Mouse (Mus musculus) heart, embryonic 11.5 days (tissue): Measurements from ENCODE around the gene Mthfr. TPM values are rescaled to one million over a fixed set of nuclear protein-coding genes. Genes with fewer than 3 reads are reported as not detected.

Source experiments
- ATAC-seq: fragments of 200-750 bp; cut with Nextera tagmentation; replicated peaks from 2 replicates; pipeline ENCODE4 v1.8.0; 2017; ENCODE audit warnings: moderate library complexity; ENCODE audit not compliant: insufficient number of reproducible peaks, low FRiP score, low TSS enrichment
- H3K27ac ChIP-seq: fragments of 300-500 bp; sonication (generic); 2 replicates; pipeline ENCODE4 v1.5.1; 2014; ENCODE audit warnings: mild to moderate bottlenecking, low read depth, low read length
- H3K27me3 ChIP-seq: fragments of 300-500 bp; sonication (generic); 2 replicates; pipeline ENCODE4 v1.6.1; 2014; ENCODE audit warnings: mild to moderate bottlenecking, low read length, mixed read lengths; ENCODE audit not compliant: control insufficient read depth, insufficient read depth
- H3K36me3 ChIP-seq: fragments of 300-500 bp; sonication (generic); 2 replicates; pipeline ENCODE4 v1.6.1; 2014; ENCODE audit warnings: mild to moderate bottlenecking, low read length, moderate library complexity, mixed read lengths; ENCODE audit not compliant: control insufficient read depth, insufficient read depth
- H3K4me1 ChIP-seq: fragments of 300-500 bp; sonication (generic); 2 replicates; pipeline ENCODE4 v1.6.1; 2014; ENCODE audit warnings: low read length; ENCODE audit not compliant: control insufficient read depth, insufficient read depth
- H3K4me2 ChIP-seq: fragments of 300-500 bp; sonication (generic); 2 replicates; pipeline ENCODE4 v1.6.1; 2014; ENCODE audit warnings: mild to moderate bottlenecking, moderate library complexity
- H3K4me3 ChIP-seq: fragments of 300-500 bp; sonication (generic); 2 replicates; pipeline ENCODE4 v1.5.1; 2014; ENCODE audit warnings: low read depth, low read length
- H3K9ac ChIP-seq: fragments of 300-500 bp; sonication (generic); 2 replicates; pipeline ENCODE4 v1.6.1; 2014; ENCODE audit warnings: mild to moderate bottlenecking, low read depth, low read length, moderate library complexity
- H3K9me3 ChIP-seq: fragments of 300-500 bp; sonication (generic); replicated peaks from 2 replicates; pipeline ENCODE4 v1.6.1; 2016; ENCODE audit warnings: low read length; ENCODE audit not compliant: control insufficient read depth
- WGBS: fragments of 180-500 bp; shearing (Covaris S2); extraction: QIAGEN DNeasy Blood & Tissue Kit; methylation state at CpG from one replicate; pipeline ENCODE4 v1.1.7; 2014; ENCODE audit not compliant: insufficient replicate concordance; 5-methylcytosine and 5-hydroxymethylcytosine counted together
- polyA plus RNA-seq: library from polyadenylated mRNA; unstranded; fragments of >200 nt; fragmentation: Nextera tagmentation; extraction: Ambion mirVana; gene quantifications from 2 replicates; pipeline ENCODE4 v1.2.1, GENCODE M21; 2014

Mthfr gene
- polyA plus RNA-seq, 1 experiment from 2014 or later, result 10.4 TPM

DNA sequence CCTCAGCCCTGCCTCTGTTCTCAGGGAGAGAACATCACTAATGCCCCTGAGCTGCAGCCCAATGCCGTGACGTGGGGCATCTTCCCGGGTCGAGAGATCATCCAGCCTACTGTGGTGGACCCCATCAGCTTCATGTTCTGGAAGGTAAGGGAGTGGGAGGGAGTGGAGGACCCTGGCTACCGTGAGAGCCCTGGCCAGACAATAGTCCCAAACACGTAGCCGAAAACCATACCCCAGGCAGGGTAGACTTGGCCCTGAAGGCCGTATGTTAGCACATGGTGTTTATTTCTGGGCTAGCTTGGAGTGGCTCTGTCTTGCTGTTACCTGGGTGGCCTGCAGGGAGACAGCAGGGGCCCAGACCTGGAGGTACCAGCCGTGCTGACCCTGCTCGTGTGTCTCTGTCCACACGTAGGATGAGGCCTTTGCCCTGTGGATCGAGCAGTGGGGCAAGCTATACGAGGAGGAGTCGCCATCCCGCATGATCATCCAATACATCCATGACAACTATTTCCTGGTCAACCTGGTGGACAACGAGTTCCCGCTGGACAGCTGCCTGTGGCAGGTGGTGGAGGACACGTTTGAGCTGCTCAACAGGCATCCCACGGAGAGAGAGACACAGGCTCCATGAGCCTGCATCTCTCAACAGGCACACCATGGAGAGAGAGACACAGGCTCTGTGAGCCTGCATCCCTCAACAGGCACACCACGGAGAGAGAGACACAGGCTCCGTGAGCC lies 16.3 kb downstream of the Mthfr start:
- Histone ChIP-seq H3K36me3 (peaks cover 40% of the 10 kb centered on the region), H3K9me3 (no peaks in the 10 kb centered on the region), H3K27ac (no peak overlapping the region), H3K27me3 (no peaks in the 10 kb centered on the region), H3K4me1 (no peaks in the 10 kb centered on the region), H3K4me2 (no peak overlapping the region), H3K9ac (no peak overlapping the region), H3K4me3 (no peak overlapping the region)
- no peak for ATAC-seq
- 89% methylated on average over 21 of the region's 21 CpGs for WGBS

DNA sequence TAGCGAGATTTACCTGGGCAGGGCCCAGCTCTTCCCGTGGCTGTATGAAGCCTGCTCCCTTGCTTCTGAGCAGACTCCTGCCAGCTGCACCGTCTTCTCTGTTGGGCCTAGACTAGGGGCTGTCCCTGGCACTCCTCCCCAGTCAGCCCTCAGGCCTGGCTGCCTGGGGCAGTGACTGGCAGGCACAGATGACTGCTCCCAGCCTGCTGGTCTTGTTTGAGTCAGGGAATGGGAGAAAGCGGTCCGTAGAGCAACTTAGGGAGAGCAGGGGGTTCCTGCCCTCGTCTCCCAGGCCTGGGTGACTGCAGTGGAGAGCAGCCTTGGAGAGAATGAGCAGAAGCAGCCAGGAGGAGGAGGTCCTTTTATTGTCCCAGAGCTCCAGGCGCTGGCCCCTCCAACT lies 17.4 kb downstream of the Mthfr start:
- Histone ChIP-seq H3K4me3 (no peak overlapping the region), H3K27ac (no peak overlapping the region), H3K4me2 (no peak overlapping the region), H3K4me1 (no peaks in the 10 kb centered on the region), H3K36me3 (peaks cover 37% of the 10 kb centered on the region), H3K9me3 (no peaks in the 10 kb centered on the region), H3K9ac (no peak overlapping the region), H3K27me3 (no peaks in the 10 kb centered on the region)
- WGBS, result 89% methylated on average over 7 of the region's 7 CpGs
- ATAC-seq, result no peak

DNA sequence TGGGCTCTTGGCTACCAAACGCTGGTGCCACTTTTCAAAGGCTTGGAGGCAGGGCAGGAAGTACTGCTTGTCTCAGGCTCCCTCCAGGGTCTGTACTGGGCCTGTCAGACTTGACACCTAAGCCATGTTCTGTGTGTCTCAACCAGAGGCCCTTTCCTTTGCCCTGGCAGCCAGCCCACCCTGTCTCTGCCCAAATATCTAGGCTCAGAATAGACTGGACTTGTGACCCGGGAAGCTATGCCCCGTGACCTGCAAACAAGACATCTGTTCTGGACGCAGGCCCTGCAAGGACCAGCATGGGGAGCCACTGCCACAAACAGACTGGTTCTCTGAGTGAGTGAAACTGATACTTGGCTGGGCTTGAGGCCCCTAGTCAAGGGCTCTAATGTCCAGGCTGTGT lies 17.9 kb downstream of the Mthfr start:
- Histone ChIP-seq H3K27ac (no peak overlapping the region), H3K27me3 (no peaks in the 10 kb centered on the region), H3K9ac (0 out of 2 replicates have a peak overlapping the region, but pooled peaks have one; percentile 11), H3K4me3 (no peak overlapping the region), H3K4me1 (no peaks in the 10 kb centered on the region), H3K36me3 (peaks cover 35% of the 10 kb centered on the region), H3K9me3 (no peaks in the 10 kb centered on the region), H3K4me2 (no peak overlapping the region)
- ATAC-seq, result no peak
- WGBS, result 86% methylated on average over 4 of the region's 4 CpGs

DNA sequence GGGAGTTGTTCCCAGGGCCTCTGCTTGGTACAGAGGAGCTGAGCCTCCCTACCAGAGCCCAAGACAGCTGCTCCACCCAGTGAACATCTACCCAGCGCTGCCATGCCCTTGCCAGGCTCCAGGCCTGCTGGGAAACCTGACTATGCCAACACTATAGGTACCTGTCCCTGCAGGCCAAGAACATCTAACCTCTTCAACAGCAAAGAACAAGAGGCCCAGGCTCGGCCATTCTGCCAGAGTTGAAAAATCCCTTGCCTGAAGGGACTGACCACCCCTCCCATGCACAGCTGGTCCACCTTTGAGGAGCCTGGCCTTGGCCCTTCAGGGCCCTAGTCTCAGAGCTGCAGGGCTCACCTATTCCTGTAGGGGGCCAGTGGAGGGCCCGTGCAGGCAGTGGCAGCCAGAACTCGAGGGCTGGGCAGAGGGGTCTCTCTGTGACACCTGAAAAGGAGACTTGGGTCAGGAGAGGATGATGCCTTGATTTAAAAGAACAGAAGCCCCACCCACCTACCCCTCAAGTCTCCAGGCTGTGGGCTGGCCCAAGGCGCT lies 18.9 kb downstream of the Mthfr start:
- 63% methylated on average over 5 of the region's 5 CpGs for WGBS

DNA sequence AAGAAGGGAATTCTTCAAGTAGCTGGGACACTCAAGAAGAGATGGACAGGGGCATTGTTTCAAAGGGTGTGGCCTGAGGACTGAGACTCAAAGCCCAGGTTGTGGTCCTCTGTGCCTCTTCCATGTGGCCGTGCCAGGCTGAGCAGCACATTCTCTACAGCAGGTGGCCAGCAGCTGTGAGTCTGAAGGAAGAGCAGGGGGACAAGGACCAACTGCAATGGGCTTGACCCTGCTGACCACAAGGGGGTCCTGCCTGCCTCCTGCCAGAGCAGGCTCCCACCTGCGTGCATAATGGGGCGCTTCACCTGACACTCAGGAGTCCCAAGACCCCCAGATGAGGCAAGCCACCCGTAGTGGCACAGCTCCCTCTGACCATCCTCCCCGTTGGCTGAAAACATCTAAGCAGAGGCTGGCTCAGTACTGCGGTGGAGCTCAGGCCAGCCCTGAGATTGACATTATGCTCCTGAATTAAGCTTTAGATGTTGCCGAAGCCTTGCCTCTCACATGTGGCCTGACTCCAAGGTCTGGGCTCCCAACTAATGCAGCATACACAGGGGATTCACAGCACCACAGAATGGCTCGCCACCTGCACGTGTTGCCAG lies 19.4 kb downstream of the Mthfr start:
- Histone ChIP-seq H3K36me3 (peaks cover 27% of the 10 kb centered on the region), H3K9me3 (no peaks in the 10 kb centered on the region), H3K4me1 (no peaks in the 10 kb centered on the region), H3K4me2 (no peak overlapping the region), H3K27me3 (no peaks in the 10 kb centered on the region), H3K27ac (no peak overlapping the region), H3K4me3 (no peak overlapping the region), H3K9ac (no peak overlapping the region)
- 93% methylated on average over 9 of the region's 9 CpGs for WGBS
- ATAC-seq, result no peak

More for the DNA sequence above, 18.9 kb downstream of the Mthfr start:
- Histone ChIP-seq H3K27me3 (no peaks in the 10 kb centered on the region), H3K9me3 (no peaks in the 10 kb centered on the region), H3K4me1 (no peaks in the 10 kb centered on the region), H3K4me3 (no peak overlapping the region), H3K27ac (no peak overlapping the region), H3K4me2 (no peak overlapping the region), H3K36me3 (peaks cover 32% of the 10 kb centered on the region), H3K9ac (no peak overlapping the region)
- no peak for ATAC-seq

DNA sequence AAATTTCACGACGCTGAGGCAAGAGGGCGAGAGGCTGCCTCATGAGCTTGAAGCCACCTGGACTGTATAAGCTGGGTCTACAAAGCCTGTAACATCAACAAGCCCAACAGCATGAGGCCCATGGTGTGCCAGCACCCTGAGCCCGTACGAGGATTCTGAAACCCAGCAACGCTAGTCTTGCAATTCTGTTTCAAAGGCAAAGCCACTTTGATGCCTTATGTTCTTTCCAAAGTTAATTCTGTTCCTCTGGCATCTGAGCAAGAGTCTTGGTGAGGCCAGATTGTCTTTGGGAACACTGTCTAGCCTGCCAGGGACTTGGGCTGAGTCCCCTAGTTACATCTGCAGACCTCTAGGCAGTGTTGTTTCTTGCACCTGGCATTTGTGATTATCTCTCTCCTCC lies 20.1 kb downstream of the Mthfr start:
- 89% methylated on average over 6 of the region's 6 CpGs for WGBS
- Histone ChIP-seq H3K27ac (no peak overlapping the region), H3K4me2 (no peak overlapping the region), H3K27me3 (no peaks in the 10 kb centered on the region), H3K4me3 (no peak overlapping the region), H3K9ac (no peak overlapping the region), H3K9me3 (no peaks in the 10 kb centered on the region), H3K4me1 (no peaks in the 10 kb centered on the region), H3K36me3 (peaks cover 26% of the 10 kb centered on the region)
- ATAC-seq, result no peak

DNA sequence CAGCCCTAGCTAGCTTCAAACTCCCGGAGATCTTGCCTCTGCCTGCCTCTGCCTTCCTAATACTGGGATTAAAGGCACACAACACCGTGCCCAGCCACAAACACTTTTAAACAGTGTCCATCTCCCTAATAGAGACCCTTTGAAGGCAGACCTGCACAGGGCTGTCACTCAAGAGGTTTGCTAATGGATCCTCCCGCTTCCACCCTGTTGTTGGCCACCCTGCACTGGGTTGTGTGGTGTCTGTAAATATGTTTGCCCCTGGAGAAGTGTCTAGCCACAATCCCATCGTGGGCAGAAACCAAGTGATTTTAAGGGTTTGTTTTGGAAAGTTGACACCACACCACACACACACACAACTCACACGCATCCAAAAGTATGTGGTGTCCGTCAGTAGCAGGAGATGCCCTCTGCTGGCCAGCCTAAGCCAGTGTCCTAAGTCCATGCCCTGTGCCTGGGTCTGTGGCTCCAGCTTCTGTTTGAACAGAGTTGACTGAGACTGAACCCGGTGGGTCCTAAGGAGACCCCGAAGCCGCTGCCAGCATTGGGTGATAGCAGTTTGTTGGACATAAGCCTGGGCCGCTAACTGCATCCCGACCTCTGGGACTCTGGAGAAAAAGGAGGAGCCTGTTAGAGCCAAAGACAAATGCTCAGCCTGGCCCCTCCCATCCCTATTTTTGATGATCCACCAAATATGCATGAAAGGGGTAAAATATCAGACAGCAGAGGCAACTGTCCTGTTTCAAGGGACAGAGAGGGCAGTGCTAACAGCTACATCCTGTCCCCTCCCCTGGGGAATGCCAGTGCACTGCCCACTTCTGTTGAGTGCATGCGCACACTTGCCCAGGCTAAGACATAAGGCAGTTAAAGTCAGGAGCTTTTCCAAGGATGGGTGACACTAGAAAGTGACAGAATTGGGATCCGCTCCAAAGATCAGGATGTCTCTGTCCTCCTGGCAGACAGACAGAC lies 21.5 kb downstream of the Mthfr start:
- peaks cover 18% of the 10 kb centered on the region for H3K36me3 ChIP-seq
- peak; percentile 43; the same call in 1 of the 2 replicates for ATAC-seq
- H3K9ac ChIP-seq, result no peak overlapping the region
- WGBS, result 40% methylated on average over 13 of the region's 13 CpGs
- H3K4me3 ChIP-seq, result no peak overlapping the region
- H3K4me1 ChIP-seq, result no peaks in the 10 kb centered on the region
- no peaks in the 10 kb centered on the region for H3K27me3 ChIP-seq
- no peak overlapping the region for H3K27ac ChIP-seq
- H3K4me2 ChIP-seq, result no peak overlapping the region
- no peaks in the 10 kb centered on the region for H3K9me3 ChIP-seq

DNA sequence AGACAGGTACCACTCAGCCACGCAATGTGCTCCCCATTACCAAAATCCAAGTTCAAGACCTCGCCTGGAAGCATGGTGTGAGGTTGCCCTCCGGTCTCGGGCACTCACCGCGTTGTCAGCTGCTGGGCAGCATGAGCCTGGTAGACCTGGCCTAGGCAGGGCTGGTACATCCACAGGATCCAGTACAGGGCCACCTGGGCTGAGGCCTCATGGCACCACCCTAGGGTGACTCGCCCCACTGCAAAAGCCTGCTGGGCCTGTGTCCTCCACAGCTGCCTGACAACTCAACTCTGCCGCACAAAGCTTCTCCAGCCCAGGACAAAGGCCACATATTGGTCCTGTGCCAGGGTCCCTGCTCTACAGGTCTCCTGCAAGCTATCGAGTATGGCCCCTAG lies 22.2 kb downstream of the Mthfr start:
- ATAC-seq, result no peak
- H3K27ac ChIP-seq, result no peak overlapping the region
- H3K9ac ChIP-seq, result no peak overlapping the region
- H3K36me3 ChIP-seq, result peaks cover 13% of the 10 kb centered on the region
- no peaks in the 10 kb centered on the region for H3K9me3 ChIP-seq
- H3K27me3 ChIP-seq, result no peaks in the 10 kb centered on the region
- H3K4me2 ChIP-seq, result no peak overlapping the region
- peaks cover 1% of the 10 kb centered on the region for H3K4me1 ChIP-seq
- WGBS, result 82% methylated on average over 9 of the region's 9 CpGs
- H3K4me3 ChIP-seq, result no peak overlapping the region
